Mouse (Mus musculus): ENCODE measurements at regions not wholly inside any gene's neighbourhood (a gene's known extent, or its start where the extent isn't known, plus 50 kb on each side); places are given as distances from the start of the nearest gene placed in this dataset.

- no peak for ATAC-seq
- Histone ChIP-seq H3K4me1 (replicated peaks) (no peaks in the 10 kb centered on the region), H3K4me2 (replicated peaks) (no peak overlapping the region), H3K9me3 (no peaks in the 10 kb centered on the region), H3K36me3 (no peaks in the 10 kb centered on the region), H3K4me3 (replicated peaks) (no peak overlapping the region), H3K9ac (no peak overlapping the region), H3K27me3 (replicated peaks) (no peaks in the 10 kb centered on the region), H3K27ac (no peak overlapping the region)
- WGBS, result 31% methylated on average over 3 of the region's 3 CpGs
Measured at GRCm38 (mm10) chr11:64833786-64834185, 145.1 kb upstream of the Elac2 start.

- Histone ChIP-seq H3K27ac (no peak overlapping the region), H3K9me3 (no peaks in the 10 kb centered on the region), H3K4me3 (replicated peaks) (no peak overlapping the region), H3K4me2 (replicated peaks) (no peak overlapping the region), H3K27me3 (replicated peaks) (no peaks in the 10 kb centered on the region), H3K36me3 (no peaks in the 10 kb centered on the region), H3K9ac (no peak overlapping the region), H3K4me1 (replicated peaks) (no peaks in the 10 kb centered on the region)
- WGBS, result 64% methylated on average over 8 of the region's 8 CpGs
- ATAC-seq, result no peak
Measured at GRCm38 (mm10) chr11:64836771-64837170, 142.1 kb upstream of the Elac2 start.

- no peaks in the 10 kb centered on the region for H3K36me3 ChIP-seq
- peaks cover 2% of the 10 kb centered on the region for H3K4me1 ChIP-seq (replicated peaks)
- 87% methylated on average over 2 of the region's 2 CpGs for WGBS
- no peaks in the 10 kb centered on the region for H3K27me3 ChIP-seq (replicated peaks)
- no peaks in the 10 kb centered on the region for H3K9me3 ChIP-seq
- no peak overlapping the region for H3K27ac ChIP-seq
- no peak overlapping the region for H3K4me3 ChIP-seq (replicated peaks)
- peak; percentile 36; the same call in 1 of the 2 replicates for ATAC-seq
- H3K4me2 ChIP-seq (replicated peaks), result no peak overlapping the region
- no peak overlapping the region for H3K9ac ChIP-seq
Measured at GRCm38 (mm10) chr11:64841092-64841491, 137.7 kb upstream of the Elac2 start.

GRCm38 (mm10) chr11:64842775-64843530 lies 135.9 kb upstream of the Elac2 start:
- H3K27me3 ChIP-seq (replicated peaks), result no peaks in the 10 kb centered on the region
- no peak overlapping the region for H3K27ac ChIP-seq
- no peak overlapping the region for H3K4me3 ChIP-seq (replicated peaks)
- 20% methylated on average over 18 of the region's 18 CpGs for WGBS
- H3K4me1 ChIP-seq (replicated peaks), result peaks cover 2% of the 10 kb centered on the region
- peak overlapping the region; percentile 38 for H3K4me2 ChIP-seq (replicated peaks)
- H3K9ac ChIP-seq, result no peak overlapping the region
- peak; percentile 45; the same call in 1 of the 2 replicates for ATAC-seq
- H3K9me3 ChIP-seq, result no peaks in the 10 kb centered on the region
- H3K36me3 ChIP-seq, result no peaks in the 10 kb centered on the region

- Histone ChIP-seq H3K36me3 (no peaks in the 10 kb centered on the region), H3K27ac (no peak overlapping the region), H3K9me3 (no peaks in the 10 kb centered on the region), H3K9ac (no peak overlapping the region), H3K4me2 (replicated peaks) (no peak overlapping the region), H3K4me3 (replicated peaks) (no peak overlapping the region), H3K4me1 (replicated peaks) (peaks cover 2% of the 10 kb centered on the region), H3K27me3 (replicated peaks) (no peaks in the 10 kb centered on the region)
- ATAC-seq, result no peak
- 84% methylated on average over 7 of the region's 7 CpGs for WGBS
Measured at GRCm38 (mm10) chr11:64846577-64847147, 132.2 kb upstream of the Elac2 start.

GRCm38 (mm10) chr11:64859636-64860035 lies 119.2 kb upstream of the Elac2 start:
- no peak for ATAC-seq
- Histone ChIP-seq H3K9ac (no peak overlapping the region), H3K4me3 (replicated peaks) (no peak overlapping the region), H3K4me2 (replicated peaks) (no peak overlapping the region), H3K4me1 (replicated peaks) (no peaks in the 10 kb centered on the region), H3K9me3 (no peaks in the 10 kb centered on the region), H3K27ac (no peak overlapping the region), H3K27me3 (replicated peaks) (no peaks in the 10 kb centered on the region), H3K36me3 (no peaks in the 10 kb centered on the region)
- WGBS, result 47% methylated on average over 3 of the region's 3 CpGs

- WGBS, result 29% methylated on average over 8 of the region's 8 CpGs
Measured at GRCm38 (mm10) chr11:64880674-64881073, 98.2 kb upstream of the Elac2 start.

GRCm38 (mm10) chr11:64884518-64884917 lies 94.3 kb upstream of the Elac2 start:
- no peak overlapping the region for H3K4me3 ChIP-seq (replicated peaks)
- no peak for ATAC-seq
- H3K4me1 ChIP-seq (replicated peaks), result no peaks in the 10 kb centered on the region
- no peak overlapping the region for H3K9ac ChIP-seq
- H3K36me3 ChIP-seq, result no peaks in the 10 kb centered on the region
- 67% methylated on average over 2 of the region's 2 CpGs for WGBS
- no peaks in the 10 kb centered on the region for H3K9me3 ChIP-seq
- H3K27me3 ChIP-seq (replicated peaks), result no peaks in the 10 kb centered on the region
- H3K4me2 ChIP-seq (replicated peaks), result no peak overlapping the region
- H3K27ac ChIP-seq, result no peak overlapping the region

More at GRCm38 (mm10) chr11:64880674-64881073, 98.2 kb upstream of the Elac2 start:
- no peak overlapping the region for H3K9ac ChIP-seq
- no peak for ATAC-seq
- no peaks in the 10 kb centered on the region for H3K4me1 ChIP-seq (replicated peaks)
- no peaks in the 10 kb centered on the region for H3K9me3 ChIP-seq
- no peak overlapping the region for H3K27ac ChIP-seq
- H3K36me3 ChIP-seq, result no peaks in the 10 kb centered on the region
- no peak overlapping the region for H3K4me3 ChIP-seq (replicated peaks)
- H3K27me3 ChIP-seq (replicated peaks), result no peaks in the 10 kb centered on the region
- H3K4me2 ChIP-seq (replicated peaks), result no peak overlapping the region

- Histone ChIP-seq H3K36me3 (no peaks in the 10 kb centered on the region), H3K27ac (no peak overlapping the region), H3K4me1 (replicated peaks) (no peaks in the 10 kb centered on the region), H3K9ac (no peak overlapping the region), H3K4me3 (replicated peaks) (no peak overlapping the region), H3K27me3 (replicated peaks) (no peaks in the 10 kb centered on the region), H3K9me3 (no peaks in the 10 kb centered on the region), H3K4me2 (replicated peaks) (no peak overlapping the region)
- 49% methylated on average over 11 of the region's 11 CpGs for WGBS
- no peak for ATAC-seq
Measured at GRCm38 (mm10) chr11:64889335-64890020, 89.4 kb upstream of the Elac2 start.

- Histone ChIP-seq H3K27ac (no peak overlapping the region), H3K36me3 (no peaks in the 10 kb centered on the region), H3K4me3 (replicated peaks) (no peak overlapping the region), H3K9me3 (no peaks in the 10 kb centered on the region), H3K27me3 (replicated peaks) (no peaks in the 10 kb centered on the region), H3K4me2 (replicated peaks) (no peak overlapping the region), H3K9ac (no peak overlapping the region), H3K4me1 (replicated peaks) (no peaks in the 10 kb centered on the region)
- 38% methylated on average over 3 of the region's 3 CpGs for WGBS
- no peak for ATAC-seq
Measured at GRCm38 (mm10) chr11:64890776-64891175, 88.1 kb upstream of the Elac2 start.

- no peak overlapping the region for H3K27ac ChIP-seq
- H3K4me3 ChIP-seq (replicated peaks), result no peak overlapping the region
- H3K4me2 ChIP-seq (replicated peaks), result no peak overlapping the region
- 78% methylated on average over 14 of the region's 14 CpGs for WGBS
- no peak overlapping the region for H3K9ac ChIP-seq
- H3K36me3 ChIP-seq, result no peaks in the 10 kb centered on the region
- ATAC-seq, result no peak
- no peaks in the 10 kb centered on the region for H3K9me3 ChIP-seq
- no peaks in the 10 kb centered on the region for H3K27me3 ChIP-seq (replicated peaks)
- no peaks in the 10 kb centered on the region for H3K4me1 ChIP-seq (replicated peaks)
Measured at GRCm38 (mm10) chr11:64895804-64896466, 82.9 kb upstream of the Elac2 start.
